Mouse (Mus musculus) midbrain, embryonic 11.5 days (tissue): ENCODE measurements around the gene Mycn. TPM values are rescaled to one million over a fixed set of nuclear protein-coding genes. Genes with fewer than 3 reads are reported as not detected.

Experiments
- ATAC-seq: fragments of 200-750 bp; cut with Nextera tagmentation; 2 replicates; pipeline ENCODE4 v1.8.0; 2017; ENCODE audit warnings: moderate TSS enrichment, moderate library complexity; ENCODE audit not compliant: low FRiP score
- DNase-seq: peaks from one replicate; pipeline ENCODE4 v3.0.0; 2015; ENCODE audit warnings: low spot score; ENCODE audit errors: missing footprints
- H3K27ac ChIP-seq: fragments of 300-500 bp; sonication (generic); 2 replicates; pipeline ENCODE4 v1.5.1; 2014; ENCODE audit warnings: low read depth, low read length
- H3K27me3 ChIP-seq: fragments of 300-500 bp; sonication (generic); 2 replicates; pipeline ENCODE4 v1.6.1; 2014; ENCODE audit warnings: mild to moderate bottlenecking, low read length, moderate library complexity, mixed read lengths; ENCODE audit not compliant: control insufficient read depth, insufficient read depth
- H3K36me3 ChIP-seq: fragments of 300-500 bp; sonication (generic); 2 replicates; pipeline ENCODE4 v1.6.1; 2014; ENCODE audit warnings: mild to moderate bottlenecking, low read length, moderate library complexity, mixed read lengths; ENCODE audit not compliant: control insufficient read depth, insufficient read depth
- H3K4me1 ChIP-seq: fragments of 300-500 bp; sonication (generic); 2 replicates; pipeline ENCODE4 v1.6.1; 2014; ENCODE audit warnings: low read length; ENCODE audit not compliant: control insufficient read depth, insufficient read depth
- H3K4me2 ChIP-seq: fragments of 300-500 bp; sonication (generic); 2 replicates; pipeline ENCODE4 v1.6.1; 2014; ENCODE audit warnings: mild to moderate bottlenecking, moderate library complexity
- H3K4me3 ChIP-seq: fragments of 300-500 bp; sonication (generic); 2 replicates; pipeline ENCODE4 v1.5.1; 2014; ENCODE audit warnings: low read depth, low read length
- H3K9ac ChIP-seq: fragments of 300-500 bp; sonication (generic); 2 replicates; pipeline ENCODE4 v1.6.1; 2014; ENCODE audit warnings: low read length
- H3K9me3 ChIP-seq: fragments of 300-500 bp; sonication (generic); 2 replicates; pipeline ENCODE4 v1.6.1; 2016; ENCODE audit warnings: low read length; ENCODE audit not compliant: control insufficient read depth
- WGBS: fragments of 180-500 bp; shearing (Covaris S2); extraction: QIAGEN DNeasy Blood & Tissue Kit; methylation state at CpG from one replicate; pipeline ENCODE4 v1.1.7; 2014; 5-methylcytosine and 5-hydroxymethylcytosine counted together
- polyA plus RNA-seq: library from polyadenylated mRNA; unstranded; fragments of >200 nt; fragmentation: Nextera tagmentation; extraction: Ambion mirVana; gene quantifications from 2 replicates; pipeline ENCODE4 v1.2.1, GENCODE M21; 2014

The Mycn gene
- polyA plus RNA-seq, 1 experiment from 2014 or later: 99.1 TPM

- H3K4me1 ChIP-seq: peaks cover 10% of the 10 kb centered on the region
- DNase-seq: no peak
- peaks cover 2% of the 10 kb centered on the region; the same call in 1 of the 2 replicates for H3K27me3 ChIP-seq
- H3K4me2 ChIP-seq: no peak overlapping the region
- H3K4me3 ChIP-seq: no peak overlapping the region
- H3K27ac ChIP-seq: no peak overlapping the region
- H3K9me3 ChIP-seq: no peaks in the 10 kb centered on the region
- no peak overlapping the region for H3K9ac ChIP-seq
- 57% methylated on average over 16 of the region's 16 CpGs for WGBS
- H3K36me3 ChIP-seq: no peaks in the 10 kb centered on the region
- ATAC-seq: no peak
Observed at GRCm38 (mm10) chr12:12909631-12910277, 32.0 kb downstream of the Mycn start.

- DNase-seq (no peak), ATAC-seq (no peak)
- no peak overlapping the region for H3K4me3 ChIP-seq
- H3K36me3 ChIP-seq: no peaks in the 10 kb centered on the region
- H3K27me3 ChIP-seq: peaks cover 2% of the 10 kb centered on the region; the same call in 1 of the 2 replicates
- H3K4me1 ChIP-seq: peaks cover 19% of the 10 kb centered on the region
- H3K9me3 ChIP-seq: no peaks in the 10 kb centered on the region
- H3K4me2 ChIP-seq: no peak overlapping the region
- H3K9ac ChIP-seq: no peak overlapping the region
- WGBS: 81% methylated on average over 6 of the region's 6 CpGs
- H3K27ac ChIP-seq: no peak overlapping the region
Observed at GRCm38 (mm10) chr12:12906771-12907170, 34.9 kb downstream of the Mycn start.

GRCm38 (mm10) chr12:12906321-12906720 is 35.4 kb downstream of the Mycn start:
- Histone ChIP-seq H3K36me3 (no peaks in the 10 kb centered on the region), H3K9ac (no peak overlapping the region), H3K4me1 (peaks cover 19% of the 10 kb centered on the region), H3K4me2 (no peak overlapping the region), H3K9me3 (no peaks in the 10 kb centered on the region), H3K27me3 (peaks cover 2% of the 10 kb centered on the region; the same call in 1 of the 2 replicates), H3K27ac (no peak overlapping the region), H3K4me3 (no peak overlapping the region)
- DNase-seq (no peak), ATAC-seq (no peak)
- WGBS: 61% methylated on average over 8 of the region's 8 CpGs

- no peak overlapping the region for H3K4me3 ChIP-seq
- H3K4me1 ChIP-seq: peaks cover 19% of the 10 kb centered on the region
- no peak overlapping the region for H3K27ac ChIP-seq
- 26% methylated on average over 6 of the region's 6 CpGs for WGBS
- H3K9me3 ChIP-seq: no peaks in the 10 kb centered on the region
- H3K36me3 ChIP-seq: no peaks in the 10 kb centered on the region
- peak overlapping the region; percentile 57; the same call in 1 of the 2 replicates for H3K4me2 ChIP-seq
- peak overlapping the region; percentile 87; the same call in 1 of the 2 replicates for H3K9ac ChIP-seq
- ATAC-seq (peak; percentile 40), DNase-seq (peak; percentile 93)
- no peaks in the 10 kb centered on the region for H3K27me3 ChIP-seq
Observed at GRCm38 (mm10) chr12:12905117-12905516, 36.6 kb downstream of the Mycn start.

- H3K27me3 ChIP-seq: no peaks in the 10 kb centered on the region
- peak overlapping the region; percentile 19; the same call in 1 of the 2 replicates for H3K4me3 ChIP-seq
- peak overlapping the region; percentile 87 for H3K9ac ChIP-seq
- no peaks in the 10 kb centered on the region for H3K36me3 ChIP-seq
- WGBS: 3% methylated on average over 23 of the region's 23 CpGs
- DNase-seq: peak; percentile 98
- H3K27ac ChIP-seq: peak overlapping the region; percentile 74
- peaks cover 19% of the 10 kb centered on the region for H3K4me1 ChIP-seq
- no peaks in the 10 kb centered on the region for H3K9me3 ChIP-seq
- peak; percentile 98 for ATAC-seq
- H3K4me2 ChIP-seq: peak overlapping the region; percentile 57
Observed at GRCm38 (mm10) chr12:12904512-12904953, 37.2 kb downstream of the Mycn start.

- Histone ChIP-seq H3K4me2 (peak overlapping the region; percentile 57), H3K4me3 (no peak overlapping the region), H3K27ac (peak overlapping the region; percentile 74), H3K9ac (peak overlapping the region; percentile 87), H3K4me1 (peaks cover 19% of the 10 kb centered on the region), H3K36me3 (no peaks in the 10 kb centered on the region), H3K27me3 (no peaks in the 10 kb centered on the region), H3K9me3 (no peaks in the 10 kb centered on the region)
- no peak for DNase-seq
- WGBS: 33% methylated on average over 1 of the region's 1 CpGs
- peak; percentile 13; the same call in 1 of the 2 replicates for ATAC-seq
Observed at GRCm38 (mm10) chr12:12904086-12904485, 37.6 kb downstream of the Mycn start.

GRCm38 (mm10) chr12:12902403-12902802 is 39.3 kb downstream of the Mycn start:
- WGBS: 92% methylated on average over 1 of the region's 1 CpGs
- no peaks in the 10 kb centered on the region for H3K36me3 ChIP-seq
- no peak overlapping the region for H3K4me2 ChIP-seq
- H3K27me3 ChIP-seq: no peaks in the 10 kb centered on the region
- DNase-seq (no peak), ATAC-seq (no peak)
- no peak overlapping the region for H3K9ac ChIP-seq
- H3K4me3 ChIP-seq: no peak overlapping the region
- no peaks in the 10 kb centered on the region for H3K9me3 ChIP-seq
- no peak overlapping the region for H3K27ac ChIP-seq
- peaks cover 19% of the 10 kb centered on the region for H3K4me1 ChIP-seq

GRCm38 (mm10) chr12:12898356-12899126 is 43.2 kb downstream of the Mycn start:
- H3K36me3 ChIP-seq: no peaks in the 10 kb centered on the region
- no peak for DNase-seq
- H3K27me3 ChIP-seq: no peaks in the 10 kb centered on the region
- no peak overlapping the region for H3K27ac ChIP-seq
- H3K9ac ChIP-seq: no peak overlapping the region
- ATAC-seq: no peak
- no peak overlapping the region for H3K4me2 ChIP-seq
- no peak overlapping the region for H3K4me3 ChIP-seq
- no peaks in the 10 kb centered on the region for H3K9me3 ChIP-seq
- 66% methylated on average over 2 of the region's 2 CpGs for WGBS
- H3K4me1 ChIP-seq: no peaks in the 10 kb centered on the region

GRCm38 (mm10) chr12:12893986-12894385 is 47.7 kb downstream of the Mycn start:
- Histone ChIP-seq H3K27ac (no peak overlapping the region), H3K4me3 (no peak overlapping the region), H3K4me1 (no peaks in the 10 kb centered on the region), H3K9ac (no peak overlapping the region), H3K9me3 (no peaks in the 10 kb centered on the region), H3K4me2 (no peak overlapping the region), H3K27me3 (no peaks in the 10 kb centered on the region), H3K36me3 (no peaks in the 10 kb centered on the region)
- 96% methylated on average over 8 of the region's 8 CpGs for WGBS
- DNase-seq: no peak
- no peak for ATAC-seq
